Mouse (Mus musculus): ENCODE measurements around the gene Enox1.

Enox1 gene

GRCm38 (mm10) chr14:77377439-77377838, 220.9 kb downstream of the Enox1 start:
- no peak for DNase-seq

- no peak for DNase-seq
These were observed 221.3 kb downstream of the Enox1 start for GRCm38 (mm10) chr14:77377873-77378272.

GRCm38 (mm10) chr14:77381532-77381931, 225.0 kb downstream of the Enox1 start:
- no peak for DNase-seq

- DNase-seq = no peak
These were observed 229.1 kb downstream of the Enox1 start for GRCm38 (mm10) chr14:77385621-77386020.

GRCm38 (mm10) chr14:77387877-77388276, 231.3 kb downstream of the Enox1 start:
- DNase-seq = no peak

- no peak for DNase-seq
These were observed 232.7 kb downstream of the Enox1 start for GRCm38 (mm10) chr14:77389276-77389675.

GRCm38 (mm10) chr14:77392476-77392875, 235.9 kb downstream of the Enox1 start:
- DNase-seq = no peak

GRCm38 (mm10) chr14:77406241-77407114, 249.9 kb downstream of the Enox1 start:
- DNase-seq = no peak

GRCm38 (mm10) chr14:77409271-77409940, 252.8 kb downstream of the Enox1 start:
- no peak for DNase-seq

GRCm38 (mm10) chr14:77410354-77410753, 253.8 kb downstream of the Enox1 start:
- DNase-seq = no peak

- DNase-seq = no peak
These were observed 256.5 kb downstream of the Enox1 start for GRCm38 (mm10) chr14:77413106-77413505.

GRCm38 (mm10) chr14:77416358-77416757, 259.8 kb downstream of the Enox1 start:
- no peak for DNase-seq

- DNase-seq = no peak
These were observed 264.5 kb downstream of the Enox1 start for GRCm38 (mm10) chr14:77421031-77421430.

- DNase-seq = no peak
These were observed 266.6 kb downstream of the Enox1 start for GRCm38 (mm10) chr14:77423194-77423593.

- no peak for DNase-seq
These were observed 282.9 kb downstream of the Enox1 start for GRCm38 (mm10) chr14:77439426-77439825.

- peak; percentile 22 for DNase-seq
These were observed 284.2 kb downstream of the Enox1 start for GRCm38 (mm10) chr14:77440805-77441204.

- DNase-seq = no peak
These were observed 285.0 kb downstream of the Enox1 start for GRCm38 (mm10) chr14:77441541-77441940.

- DNase-seq = peak; percentile 43
These were observed 291.4 kb downstream of the Enox1 start for GRCm38 (mm10) chr14:77448001-77448400.

GRCm38 (mm10) chr14:77451916-77452315, 295.4 kb downstream of the Enox1 start:
- no peak for DNase-seq

GRCm38 (mm10) chr14:77456066-77456465, 299.5 kb downstream of the Enox1 start:
- DNase-seq = no peak

GRCm38 (mm10) chr14:77456876-77457275, 300.3 kb downstream of the Enox1 start:
- no peak for DNase-seq

- DNase-seq = no peak
These were observed 301.7 kb downstream of the Enox1 start for GRCm38 (mm10) chr14:77458217-77458616.

- DNase-seq = no peak
These were observed 307.4 kb downstream of the Enox1 start for GRCm38 (mm10) chr14:77463919-77464318.

- DNase-seq = no peak
These were observed 308.2 kb downstream of the Enox1 start for GRCm38 (mm10) chr14:77464782-77465181.
